Mouse (Mus musculus) adipocyte (in vitro differentiated cells): Measurements from ENCODE around the gene Tenm2.
A peak's percentile ranks its signal among the peaks of the same experiment; 100 is the strongest.

ENCODE experiments used
- DNase-seq: peaks from one replicate; pipeline ENCODE4 v3.0.0-alpha.2; 2016; ENCODE audit warnings: low spot score

The Tenm2 gene

DNA sequence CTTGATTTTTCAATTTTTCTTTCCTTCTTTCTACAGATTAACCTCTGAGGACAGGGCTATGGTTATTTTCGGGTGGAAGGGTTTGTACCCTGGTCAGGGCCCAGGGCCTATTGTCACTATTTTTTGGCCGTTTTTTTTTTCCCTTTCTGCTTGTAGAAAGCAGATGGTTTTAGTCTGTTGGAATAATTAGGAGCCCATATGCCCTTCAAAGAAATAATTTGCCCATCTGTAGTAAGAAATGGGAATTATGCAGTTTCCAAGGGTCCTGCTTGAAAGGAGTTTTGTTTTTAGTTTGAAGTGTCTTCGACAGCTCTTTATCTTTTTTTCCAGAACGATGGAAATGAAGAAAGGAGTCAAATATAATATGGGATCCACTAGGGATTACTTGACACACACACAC, 1245.8 kb downstream of the Tenm2 start:
- no peak for DNase-seq

DNA sequence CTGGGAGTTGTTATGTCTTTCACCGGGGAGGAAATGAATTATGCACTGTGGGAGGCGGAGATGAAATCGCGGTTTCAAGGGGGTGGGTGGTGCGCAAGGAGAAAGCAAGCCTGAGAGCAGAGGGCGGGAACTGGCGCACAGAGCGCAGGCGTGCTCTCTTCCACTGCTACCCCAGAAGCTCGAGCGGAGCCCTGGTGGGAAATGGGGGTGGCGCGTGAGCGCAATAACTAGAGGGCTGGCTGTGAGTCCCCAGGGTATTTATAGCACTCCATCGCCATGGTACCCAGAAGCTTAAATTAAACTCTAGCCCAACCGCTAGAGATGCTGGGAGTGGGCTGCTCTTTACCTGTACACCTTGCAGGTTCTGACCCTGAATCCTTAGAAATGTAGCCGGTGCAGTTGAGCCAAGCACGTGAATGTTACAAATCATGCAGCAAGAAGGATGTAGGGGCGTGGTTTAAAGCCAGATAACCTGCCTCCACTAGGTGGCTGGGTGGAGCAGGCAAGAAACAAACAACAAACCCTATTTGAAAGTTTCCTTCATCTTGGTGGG, 1249.8 kb downstream of the Tenm2 start:
- no peak for DNase-seq

DNA sequence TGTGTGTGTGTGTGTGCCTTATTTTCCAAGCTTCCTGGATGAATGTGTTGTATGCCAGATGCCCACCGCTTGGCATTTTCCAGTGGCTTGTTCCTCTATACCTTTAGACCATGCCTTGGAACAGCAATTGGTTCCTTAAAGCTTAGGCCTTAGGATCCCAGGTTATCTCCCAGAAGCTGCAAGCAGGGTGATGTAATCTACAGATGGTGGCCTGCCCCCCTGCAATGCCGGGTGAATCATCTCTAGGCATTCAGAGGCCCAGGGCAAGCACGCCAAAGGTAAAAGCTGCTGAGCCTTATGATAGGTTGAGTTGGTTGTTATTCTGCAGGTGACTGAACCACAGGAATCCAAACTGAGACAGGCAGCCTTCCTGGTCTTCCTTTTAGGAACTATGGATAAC, 1253.0 kb downstream of the Tenm2 start:
- DNase-seq, result no peak

DNA sequence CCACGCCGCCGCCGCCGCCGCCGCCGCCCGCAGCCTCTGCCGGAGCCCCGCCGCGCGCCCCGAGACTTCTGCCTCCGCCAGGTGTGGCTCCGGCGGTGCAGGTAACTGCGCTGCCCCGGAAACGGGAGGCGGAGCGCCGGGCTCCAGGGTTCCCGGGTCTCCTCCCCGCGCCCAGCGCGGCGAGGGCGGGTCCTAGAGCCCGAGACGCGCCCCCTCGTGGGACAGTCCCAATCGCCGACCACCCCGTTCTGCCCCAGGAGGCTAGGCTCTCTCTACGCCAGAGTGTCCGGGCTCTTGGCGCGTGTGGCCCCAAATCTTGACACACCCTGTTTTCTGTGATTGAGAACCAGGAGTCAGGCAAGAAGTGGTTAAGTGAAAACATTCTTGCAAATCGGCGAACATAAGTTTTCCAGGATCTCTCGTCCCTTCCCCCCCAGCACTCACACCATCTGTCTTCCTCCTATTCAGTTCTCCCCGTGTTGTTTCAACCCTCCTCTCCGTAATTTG, 1255.3 kb downstream of the Tenm2 start, which contains the start of gene Wwc1:
Gene Wwc1, minus strand, starts transcription at position 117 of the 507 bp plus-strand sequence.
- DNase-seq, result peak; percentile 6

DNA sequence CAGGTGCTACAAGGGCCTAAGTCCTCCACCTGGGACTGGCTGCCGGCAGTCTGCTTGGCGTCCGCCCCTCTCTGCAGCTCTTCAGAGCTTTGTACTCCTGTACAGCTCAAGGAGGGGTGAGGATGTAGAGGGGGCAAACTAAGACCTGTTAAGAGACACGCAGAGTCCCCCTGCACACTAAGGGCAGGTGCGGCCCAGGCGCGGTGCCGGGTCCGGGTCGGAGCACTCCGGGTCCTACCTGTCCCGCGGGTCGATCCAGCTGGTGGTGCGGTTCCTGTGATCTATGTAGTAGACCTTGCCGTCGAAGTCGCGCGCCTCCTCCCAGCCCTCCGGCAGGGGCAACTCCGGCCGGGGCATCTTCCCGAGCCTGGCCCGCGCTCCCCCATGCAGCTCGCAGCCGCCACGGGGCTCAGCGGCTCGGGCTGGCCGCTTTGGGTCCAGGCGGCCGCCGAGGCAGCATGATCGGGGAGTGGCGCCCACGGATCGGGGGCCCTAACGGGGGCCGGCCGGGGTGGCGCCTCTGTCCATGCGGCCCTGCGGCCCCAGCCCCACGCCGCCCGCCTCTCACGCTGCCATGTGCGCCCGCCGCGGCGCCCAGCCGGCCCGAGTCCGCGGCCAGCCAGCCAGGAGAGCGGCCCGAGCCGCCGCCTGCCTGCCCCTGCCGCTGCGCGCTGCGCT, 1255.9 kb downstream of the Tenm2 start:
- no peak for DNase-seq

DNA sequence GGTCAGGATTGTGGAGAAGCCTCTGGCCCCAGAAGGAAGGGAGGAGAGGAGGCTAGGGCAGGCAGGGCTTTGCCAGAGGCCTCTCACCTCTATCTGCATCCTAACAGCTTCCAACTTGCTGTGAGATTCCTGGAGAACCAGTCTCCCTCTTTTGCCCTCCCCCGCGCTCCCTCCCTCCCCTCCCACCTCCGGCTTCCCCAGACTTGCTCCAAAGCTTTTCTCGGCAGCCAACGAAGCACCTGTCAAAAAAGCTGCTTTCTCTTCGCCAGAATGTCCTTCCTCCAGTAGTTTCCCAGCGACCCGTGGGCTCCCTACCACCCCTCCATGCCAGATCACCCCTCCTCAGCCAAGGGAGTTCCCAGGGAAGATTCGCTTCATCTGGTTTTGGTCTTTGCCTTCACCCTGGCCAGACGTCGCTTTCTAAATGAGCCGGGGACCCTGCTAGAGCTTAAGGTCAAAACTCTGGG, 1256.5 kb downstream of the Tenm2 start:
- no peak for DNase-seq

DNA sequence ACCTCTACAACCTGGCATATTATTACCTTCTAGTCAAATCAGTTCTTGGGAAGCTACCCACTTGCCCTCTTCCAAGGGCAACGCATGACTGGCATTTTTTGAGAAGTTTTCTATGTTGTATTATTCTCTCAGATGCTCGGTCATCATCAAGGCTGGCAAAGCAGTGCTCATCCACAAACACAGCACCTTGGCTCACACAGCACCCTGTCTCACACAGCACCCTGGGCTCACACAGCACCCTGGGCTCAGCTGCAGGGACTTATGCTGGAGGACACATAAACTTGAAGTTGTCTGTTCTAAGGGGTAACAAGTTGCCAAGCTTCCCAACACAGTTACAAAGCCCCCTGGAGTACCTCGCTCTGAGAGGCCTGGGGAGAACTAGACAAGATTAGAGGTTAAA, 1258.0 kb downstream of the Tenm2 start:
- no peak for DNase-seq

DNA sequence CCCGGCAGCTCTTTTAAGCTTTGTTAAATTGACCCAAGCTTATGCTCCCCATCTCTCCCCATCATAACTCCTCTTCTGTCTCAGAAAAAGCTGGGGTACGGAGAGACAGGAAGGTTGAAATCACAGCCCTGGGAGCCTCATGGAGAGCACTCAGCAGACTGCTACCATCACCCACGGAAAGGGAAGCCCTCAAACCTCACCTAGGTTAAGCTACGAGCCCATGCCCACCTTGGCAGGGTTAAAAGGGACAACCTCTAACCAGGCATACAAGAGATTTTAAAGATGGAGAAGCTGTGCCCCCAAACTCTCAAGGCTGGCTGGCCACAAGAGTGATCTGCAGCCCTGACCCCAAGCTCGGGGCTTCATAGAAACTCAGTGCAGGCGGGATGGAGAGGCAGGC, 1258.7 kb downstream of the Tenm2 start:
- no peak for DNase-seq

DNA sequence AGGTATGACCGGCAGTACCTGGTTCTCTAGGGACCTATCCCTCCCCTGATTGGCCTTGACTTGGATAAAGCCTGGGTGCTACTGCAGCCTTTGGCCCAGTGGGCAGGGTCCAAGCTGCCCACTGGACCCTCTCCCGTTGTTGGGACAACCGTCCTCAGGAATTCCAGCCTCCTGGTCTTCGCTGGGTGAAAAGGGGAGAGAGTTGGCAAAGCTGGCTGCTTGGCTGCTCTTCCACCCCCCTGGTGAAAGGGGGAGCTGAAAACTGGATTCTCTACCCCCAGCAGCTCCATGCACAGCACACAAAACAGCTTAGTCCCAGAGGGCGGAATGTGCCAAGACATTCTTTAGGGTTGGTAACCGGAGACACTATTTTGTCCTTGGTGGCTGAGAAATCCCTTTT, 1259.3 kb downstream of the Tenm2 start:
- no peak for DNase-seq

DNA sequence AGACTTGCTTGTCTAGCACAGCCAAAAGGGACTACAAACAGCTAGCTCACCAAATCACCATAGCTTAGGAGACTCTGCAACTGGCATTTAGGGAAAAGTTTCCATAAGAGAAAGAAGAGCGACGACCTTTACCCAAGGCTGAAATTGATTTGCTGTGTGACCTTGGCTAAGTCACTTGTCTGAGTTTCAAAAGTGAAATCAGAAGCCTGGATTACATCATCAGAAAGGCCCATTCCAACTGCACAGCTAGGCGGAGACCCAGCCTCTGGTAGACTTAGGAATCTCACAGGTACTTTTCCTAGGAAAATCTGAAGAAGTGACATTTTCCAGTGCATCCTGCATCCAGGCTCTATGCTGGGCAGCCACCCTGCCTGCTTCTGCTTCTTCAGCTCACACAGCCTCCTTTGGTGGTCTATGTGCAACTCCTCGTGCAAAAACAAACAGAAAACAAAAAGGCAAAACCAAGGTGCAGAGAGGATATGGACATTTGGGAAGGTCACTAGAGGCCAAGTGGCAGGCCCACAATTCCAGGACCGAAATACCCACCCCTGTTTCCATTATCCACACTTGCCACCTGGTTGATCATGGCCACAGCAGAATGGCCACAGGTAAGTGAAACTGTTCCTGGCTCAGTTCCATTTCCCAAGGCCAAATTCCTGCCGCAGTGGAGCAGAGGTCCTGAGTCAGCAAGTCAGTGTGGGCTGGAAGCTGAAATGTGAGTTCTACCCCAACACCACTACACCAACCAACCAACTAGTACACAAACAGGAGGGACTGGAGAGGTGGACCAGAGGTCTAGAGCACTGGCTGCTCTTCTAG, 1260.9 kb downstream of the Tenm2 start:
- DNase-seq, result no peak

DNA sequence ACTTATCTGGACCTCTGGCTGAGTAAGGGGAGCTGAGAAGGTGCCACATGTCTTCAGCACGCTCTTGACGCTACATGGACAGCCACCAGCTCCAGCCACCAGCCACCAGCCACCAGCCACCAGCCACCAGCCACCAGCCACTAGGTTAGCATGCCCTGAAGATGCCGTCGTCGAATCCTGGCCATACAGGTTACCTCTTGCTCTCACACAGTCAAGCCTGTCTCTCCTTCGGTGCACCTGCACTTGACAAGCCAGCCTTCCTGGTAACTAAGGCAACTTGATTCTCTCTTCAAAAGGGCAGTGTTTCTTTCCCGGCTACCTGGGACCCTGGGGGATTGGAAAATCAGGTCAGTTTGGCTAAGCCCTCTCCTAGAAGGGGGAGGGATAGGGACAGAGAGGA, 1262.6 kb downstream of the Tenm2 start:
- no peak for DNase-seq

DNA sequence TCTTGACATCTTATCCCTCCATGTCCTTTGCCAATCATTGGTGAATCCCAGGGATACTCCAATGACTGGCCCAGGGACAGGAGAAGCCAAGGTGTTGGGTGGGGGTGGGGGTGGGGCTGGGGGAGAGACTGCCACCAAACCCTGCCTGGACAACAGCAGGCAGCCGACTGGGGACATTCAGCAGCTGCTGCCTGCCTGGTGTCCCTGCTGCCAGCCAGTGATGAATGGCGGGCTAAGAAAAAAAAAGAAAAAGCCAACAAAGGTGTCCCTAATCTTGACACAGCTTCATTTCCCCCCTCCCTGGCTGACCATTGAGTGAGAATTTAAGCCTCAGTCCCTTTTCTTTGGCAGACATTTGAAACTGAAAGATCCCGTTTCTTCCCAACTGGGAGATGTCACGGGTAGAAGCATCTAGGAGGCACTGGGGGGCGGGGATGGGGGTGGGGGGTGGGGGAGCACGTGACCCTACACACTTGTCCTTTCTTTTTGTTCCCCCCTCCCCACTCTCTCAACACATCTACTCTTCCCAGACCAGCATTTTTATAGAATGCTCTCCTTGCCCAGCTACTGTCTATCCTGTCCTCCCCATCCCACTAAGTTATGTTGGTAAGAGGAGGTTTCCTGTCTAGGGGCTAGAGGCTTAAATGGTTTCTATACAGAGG, 1263.4 kb downstream of the Tenm2 start:
- DNase-seq, result no peak

DNA sequence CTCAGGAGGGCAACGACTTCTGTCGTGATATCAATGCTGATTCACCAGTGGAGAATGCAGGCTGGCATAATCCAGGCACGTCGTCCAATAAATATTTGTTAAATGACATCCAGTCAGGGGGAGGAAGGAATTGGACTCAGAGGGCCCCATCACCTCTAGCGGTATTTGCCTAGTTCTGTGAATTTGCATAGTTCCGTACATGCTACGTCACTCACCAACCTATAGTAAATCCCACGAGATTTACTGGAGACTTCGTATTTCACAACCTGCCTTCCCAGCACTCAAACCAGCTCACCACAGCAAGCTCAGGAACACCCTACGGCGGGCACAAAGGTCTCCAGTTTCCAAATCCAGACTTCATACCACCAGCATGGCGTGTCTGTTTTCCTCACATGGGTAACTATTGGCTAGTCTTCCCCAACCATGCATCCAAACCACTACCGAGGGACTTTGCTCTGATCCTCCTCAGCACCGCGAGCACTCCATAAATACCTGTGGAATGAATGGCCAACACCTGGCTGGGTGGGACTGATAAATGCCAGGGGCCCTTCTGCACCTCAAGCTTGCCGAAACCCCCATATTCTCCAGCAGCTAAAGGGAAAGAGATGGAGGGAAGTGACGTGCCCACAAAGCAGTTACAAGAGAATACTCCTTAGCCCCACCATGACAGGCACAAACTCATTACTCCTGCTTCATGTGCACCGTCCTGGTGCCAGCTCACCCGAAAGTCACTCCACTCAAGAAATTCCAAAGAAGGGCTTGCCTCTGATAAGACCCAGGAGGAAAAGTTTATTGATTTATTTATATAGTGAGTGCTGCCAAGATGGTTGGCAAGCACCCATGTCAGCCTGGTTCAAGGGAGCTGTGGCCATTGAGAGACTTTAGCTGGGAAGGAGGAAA, 1264.7 kb downstream of the Tenm2 start:
- DNase-seq, result peak; percentile 6

DNA sequence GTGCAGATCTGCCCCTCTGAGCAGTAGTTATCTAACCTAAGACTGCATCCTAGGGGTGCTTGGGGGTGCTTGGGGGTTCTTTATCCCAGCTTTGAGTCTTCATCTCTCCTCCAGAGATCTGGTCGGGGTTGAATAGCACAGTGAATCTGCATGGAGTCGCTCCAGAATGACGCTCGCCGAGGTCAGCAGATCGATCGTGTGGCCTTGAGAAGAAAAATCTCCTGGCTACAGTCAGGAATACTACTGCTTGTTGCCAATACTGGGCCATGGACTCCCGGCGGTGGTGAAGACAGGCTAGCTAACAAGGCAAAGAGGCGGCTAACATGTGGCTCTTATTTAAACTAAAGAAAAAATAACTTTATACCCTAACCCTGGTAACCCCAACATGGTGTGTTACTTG, 1267.5 kb downstream of the Tenm2 start:
- DNase-seq, result no peak

DNA sequence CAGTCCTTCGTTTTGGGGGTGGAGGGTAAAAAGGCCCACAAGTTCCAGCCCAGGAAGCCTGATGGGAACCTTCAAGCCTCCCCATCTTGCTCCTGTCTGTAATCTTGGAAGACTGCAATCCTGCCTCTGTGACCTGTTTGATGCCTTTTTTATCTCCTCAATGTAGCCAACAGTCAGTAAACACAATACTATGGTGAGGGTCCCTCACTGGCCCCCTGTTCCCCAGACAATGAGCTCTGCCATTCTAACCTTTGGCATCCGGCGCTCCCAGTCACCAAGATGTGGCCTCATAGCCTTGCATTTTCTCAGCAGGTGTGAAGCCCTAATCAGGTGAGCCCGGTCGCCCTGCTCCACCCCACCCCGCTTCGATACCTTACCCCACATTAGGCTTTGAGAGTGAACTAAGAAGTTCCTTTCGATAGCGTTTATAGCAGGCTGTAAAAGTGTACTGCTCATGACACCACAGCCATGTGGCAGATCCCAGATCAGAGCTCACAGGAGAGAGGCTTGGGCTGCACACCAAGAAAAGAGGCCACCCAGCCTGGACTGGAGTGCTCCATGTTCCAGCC, 1271.7 kb downstream of the Tenm2 start:
- DNase-seq, result no peak

DNA sequence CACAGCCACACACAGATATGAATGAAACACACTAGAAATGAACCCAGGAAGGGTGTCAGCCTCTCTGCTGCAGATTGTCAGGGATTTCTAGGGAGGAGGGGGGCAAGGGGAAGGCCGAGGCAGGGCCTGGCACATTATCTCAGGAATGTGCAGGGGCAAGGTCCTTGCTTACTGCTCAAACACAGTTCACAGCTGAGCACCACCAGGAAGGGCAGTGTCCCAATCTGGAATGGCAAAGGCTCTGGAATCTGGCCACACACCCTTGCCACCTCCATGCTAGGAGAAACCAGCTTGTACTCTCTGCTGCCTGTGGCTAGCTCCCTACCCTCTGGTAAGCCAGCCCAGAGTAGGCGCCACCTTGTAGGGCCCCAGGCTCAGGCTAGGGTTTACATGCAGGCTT, 1272.2 kb downstream of the Tenm2 start:
- no peak for DNase-seq

DNA sequence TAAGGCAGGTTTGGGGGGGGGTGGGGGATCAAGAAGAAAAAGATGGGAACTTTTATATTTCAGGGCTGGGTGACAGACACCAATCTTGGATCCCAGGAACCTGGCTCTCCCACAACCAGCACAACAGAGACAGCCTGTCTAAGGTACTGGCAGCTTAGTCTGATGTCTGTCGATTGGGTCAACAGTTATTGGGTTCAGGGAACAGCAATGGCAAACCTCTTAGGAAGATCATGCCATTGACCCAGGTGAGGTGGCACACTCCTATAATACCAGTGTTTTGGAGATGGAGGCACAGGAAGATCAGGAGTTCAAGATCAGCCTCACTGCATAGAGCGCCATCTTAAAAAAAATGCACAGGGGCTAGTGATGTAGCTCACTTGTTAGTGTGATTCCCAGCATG, 1273.3 kb downstream of the Tenm2 start:
- DNase-seq, result no peak

DNA sequence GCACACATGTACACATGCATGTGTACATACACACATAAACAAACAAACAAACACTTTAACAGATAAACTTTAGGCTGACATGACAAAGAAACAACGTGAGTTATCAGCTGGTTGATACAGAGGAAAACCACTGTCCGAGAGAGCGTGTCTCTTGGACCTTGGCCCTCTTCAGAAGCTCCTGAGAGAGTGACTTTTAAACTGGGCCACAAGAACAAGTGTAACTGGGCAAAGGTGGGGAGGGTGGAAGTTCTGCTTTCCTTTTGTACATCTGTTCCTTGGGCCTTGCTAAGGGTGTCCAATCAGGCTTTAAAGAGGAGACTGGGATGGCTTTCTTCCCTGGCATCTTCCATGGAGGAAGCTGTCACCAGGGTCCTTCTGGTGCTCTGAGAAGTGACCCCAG, 1276.5 kb downstream of the Tenm2 start:
- no peak for DNase-seq
